Comparison of ENCODE assay signal across 34 mouse cellular contexts in genomic region chr8:95336363-95336762, GRCm38 (mm10). TPM values are rescaled to one million over a fixed set of nuclear protein-coding genes. Genes with fewer than 3 reads are reported as not detected.
"Had no signal": no experiment of that assay in that cellular context is flagged by ENCODE, and none has a peak within 500 bp of the region (broad histone marks: within the 10 kb centered on the region; RNA-seq: fewer than 3 reads in every experiment).

No protein-coding gene starts in this region.

- DNase-seq: gastrocnemius, adult 2 months; gastrocnemius, postnatal 10 days; gastrocnemius, postnatal 25 days; heart, adult 11 months; heart, adult 2 months; heart, postnatal 14 days; heart, postnatal 36 days; kidney, adult 11 months; kidney, adult 2 months; kidney, adult 9 months; kidney, postnatal 14 days; kidney, postnatal 36 days; liver; liver, embryonic 13.5 days had no signal

- H3K4me2 ChIP-seq: heart, embryonic 11.5 days; heart, embryonic 13.5 days; heart, embryonic 15.5 days; hindbrain, embryonic 13.5 days; hindbrain, embryonic 15.5 days; kidney, embryonic 15.5 days; limb, embryonic 12.5 days; liver, embryonic 11.5 days; liver, embryonic 13.5 days had no signal

- H3K27me3 ChIP-seq: heart, embryonic 13.5 days; heart, embryonic 15.5 days; hindbrain, embryonic 13.5 days; hindbrain, embryonic 15.5 days; kidney, embryonic 15.5 days; limb, embryonic 12.5 days; liver, embryonic 13.5 days had no signal

- H3K4me3 ChIP-seq: gastrocnemius, adult 2 months; heart, adult 2 months; heart, embryonic 13.5 days; heart, embryonic 15.5 days; hindbrain, embryonic 13.5 days; hindbrain, embryonic 15.5 days; kidney, embryonic 15.5 days; layer of hippocampus, adult 2 months; left cerebral cortex, adult 2 months; limb, embryonic 10.5 days; limb, embryonic 12.5 days; liver, embryonic 13.5 days had no signal

RNA-seq across cellular contexts. Expression of gene Tepp, which starts 26.0 kb away (rescaled TPM):
- total RNA-seq: gastrocnemius, adult 2 months; gastrocnemius, postnatal 10 days; gastrocnemius, postnatal 25 days; heart, adult 2 months; heart, postnatal 36 days; hematopoietic stem cell, adult 5-6 weeks; hindbrain, postnatal 0 days; layer of hippocampus, postnatal 25 days; left cerebral cortex, adult 2 months; left cerebral cortex, postnatal 36 days had no signal
- polyA plus RNA-seq: heart, embryonic 11.5 days; heart, postnatal 0 days; hindbrain, embryonic 11.5 days; intestine, embryonic 14.5 days; intestine, embryonic 16.5 days; kidney, embryonic 15.5 days; large intestine, adult 2 months; limb, embryonic 10.5 days; liver, embryonic 11.5 days; liver, embryonic 13.5 days had no signal

RNA-seq across cellular contexts. Expression of gene Cngb1, which starts 30.0 kb away (rescaled TPM):
- polyA plus RNA-seq: heart, embryonic 11.5 days; liver, embryonic 13.5 days had no signal
